Mouse (Mus musculus) embryonic fibroblast, embryonic 13.5 days (primary cell): ENCODE data around the gene Zfp518a.

Experiments
- CTCF ChIP-seq: IDR thresholded peaks from 2 replicates; pipeline ENCODE4 v1.5.1; 2011; ENCODE audit warnings: mild to moderate bottlenecking, control low read depth, low read length, moderate library complexity, borderline replicate concordance; ENCODE audit not compliant: insufficient read depth
- POLR2A ChIP-seq: IDR thresholded peaks from 2 replicates; pipeline ENCODE4 v1.6.1; 2011; ENCODE audit warnings: low read depth, mild to moderate bottlenecking, control low read depth, low read length, moderate library complexity

DNA sequence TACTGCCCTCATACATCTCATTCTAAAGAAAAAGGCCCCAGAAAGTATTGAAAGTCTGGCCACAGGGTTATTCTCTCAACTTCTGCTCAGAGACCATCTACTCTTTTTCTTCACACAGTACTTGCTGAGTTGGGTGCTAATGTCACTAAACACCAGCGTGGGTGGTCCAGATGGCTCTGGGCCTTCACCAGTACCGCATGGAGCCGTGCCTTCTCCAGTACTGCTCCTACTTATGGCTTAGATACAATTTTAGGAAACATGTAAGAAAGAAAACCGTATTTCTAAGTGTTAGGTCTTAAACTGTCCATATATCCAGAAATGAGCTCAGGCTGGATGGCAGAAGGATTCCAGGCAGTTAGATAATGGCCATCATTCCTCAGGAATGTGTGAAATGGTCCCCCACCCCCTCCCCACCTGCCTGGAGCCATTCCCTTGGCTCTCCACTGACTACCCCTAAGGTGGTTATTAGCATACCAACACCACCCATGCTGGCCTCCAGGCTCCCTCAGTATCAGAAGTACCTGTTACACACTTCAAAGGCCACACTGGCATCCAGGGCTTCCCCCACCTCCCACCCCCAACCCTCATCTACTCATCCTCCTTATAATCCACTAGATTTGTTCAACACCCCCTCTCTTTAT, 52.6 kb downstream of the Zfp518a start:
- TF ChIP-seq CTCF, result no peak
- TF ChIP-seq POLR2A, result no peak
